Comparison of ENCODE assay signal across 8 mouse cellular contexts in the genomic region with DNA sequence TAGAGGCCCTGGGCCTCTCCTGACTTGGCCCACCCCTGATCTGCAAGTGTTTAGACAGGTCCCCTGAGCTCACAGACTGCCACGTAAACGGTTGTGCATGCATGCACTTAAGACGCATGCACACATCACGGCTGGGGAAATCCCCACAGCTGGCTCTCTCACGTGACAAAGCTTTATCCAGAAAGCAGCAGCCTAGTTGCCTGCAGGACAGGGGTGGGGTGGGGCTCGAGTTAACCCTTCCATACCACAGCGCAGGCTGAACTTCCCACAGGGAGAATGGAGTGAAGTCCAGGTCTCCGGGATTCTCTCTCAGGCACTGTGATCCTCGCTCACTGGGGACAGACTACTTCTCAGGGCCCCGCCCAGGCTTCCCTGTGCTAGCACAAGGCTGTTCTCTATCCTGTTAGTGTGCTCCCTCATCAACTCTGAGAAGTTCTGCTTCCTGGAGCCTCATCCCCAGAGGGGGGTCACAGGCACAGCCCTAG.
DNase-seq lines count a peak whose midpoint lies in the region; ATAC-seq and TF ChIP-seq lines count a peak whose summit lies in the region.

No protein-coding gene starts in this region.

- peak; percentile 88 for ATAC-seq in activated CD4-positive, CD25-positive, alpha-beta regulatory T cell, adult 4 months
- ATAC-seq in granulocyte monocyte progenitor cell, adult 5-6 weeks (replicated peaks; ENCODE audit: poor library complexity, severe bottlenecking) = peak; percentile 25; the same call in 1 of the 2 replicates
- ATAC-seq in intestine, postnatal 0 days = peak; percentile 85

- no peaks in the 10 kb centered on the region; the same call in 1 of the 2 replicates for H3K36me3 ChIP-seq in intestine, postnatal 0 days (ENCODE audit: control insufficient read depth, insufficient read depth)

- no peaks in the 10 kb centered on the region for H3K27me3 ChIP-seq in intestine, postnatal 0 days (replicated peaks; ENCODE audit: control insufficient read depth, insufficient read depth, low read length)

- H3K27ac ChIP-seq in intestine, postnatal 0 days (ENCODE audit: low read depth, low read length) = peak overlapping the region; percentile 46; the same call in 1 of the 2 replicates

- no peak for TF ChIP-seq CTCF in intestine, postnatal 0 days (IDR thresholded peaks at IDR 0.05; ENCODE audit: low read depth)

- H3K4me2 ChIP-seq in intestine, postnatal 0 days (replicated peaks; ENCODE audit: low read depth) = peak overlapping the region; percentile 24; the same call in 1 of the 2 replicates

- DNase-seq in 3134 (ENCODE audit: extremely low read depth, insufficient read length, low spot score) = peak; percentile 82
- peak; percentile 74 for DNase-seq in lung, postnatal 10 days
- DNase-seq in spleen, postnatal 36 days (ENCODE audit: low spot score in 2 of 2) = peak; percentile 66 to 70
- DNase-seq in ovary, postnatal 14 days (ENCODE audit: low spot score) = no peak
- DNase-seq in frontal cortex, postnatal 10 days (ENCODE audit: low spot score in 2 of 2) = no peak

- 4% methylated on average over 10 of the region's 10 CpGs for WGBS in intestine, postnatal 0 days

- peaks cover 10% of the 10 kb centered on the region for H3K4me1 ChIP-seq in intestine, postnatal 0 days (replicated peaks; ENCODE audit: control insufficient read depth, insufficient read depth, low read length)

- no peak overlapping the region for H3K9ac ChIP-seq in intestine, postnatal 0 days (ENCODE audit: low read depth, low read length)

- no peak overlapping the region for H3K4me3 ChIP-seq in intestine, postnatal 0 days (ENCODE audit: low read depth, low read length)

- no peaks in the 10 kb centered on the region for H3K9me3 ChIP-seq in intestine, postnatal 0 days (ENCODE audit: control insufficient read depth)

Comparison
In these comparisons a context has a peak if more than half of its experiments do, and no peak if none do; other contexts are left out.
1. DNase-seq: peak in 3134 (single experiment), lung, postnatal 10 days (single experiment) and spleen, postnatal 36 days (2 of 2); none in ovary, postnatal 14 days (single experiment) and frontal cortex, postnatal 10 days (0 of 2).
2. ATAC-seq: peak in every context shown above with its lines; median percentile 88 in activated CD4-positive, CD25-positive, alpha-beta regulatory T cell, adult 4 months; 85 in intestine, postnatal 0 days; 25 in granulocyte monocyte progenitor cell, adult 5-6 weeks.